Mouse (Mus musculus): ENCODE measurements around the gene Art4. TPM values are rescaled to one million over a fixed set of nuclear protein-coding genes. Genes with fewer than 3 reads are reported as not detected.
A peak's percentile ranks its signal among the peaks of the same experiment; 100 is the strongest.

Art4 gene
- polyA plus RNA-seq, 1 experiment from 2014 or later = 0.06 TPM

DNA sequence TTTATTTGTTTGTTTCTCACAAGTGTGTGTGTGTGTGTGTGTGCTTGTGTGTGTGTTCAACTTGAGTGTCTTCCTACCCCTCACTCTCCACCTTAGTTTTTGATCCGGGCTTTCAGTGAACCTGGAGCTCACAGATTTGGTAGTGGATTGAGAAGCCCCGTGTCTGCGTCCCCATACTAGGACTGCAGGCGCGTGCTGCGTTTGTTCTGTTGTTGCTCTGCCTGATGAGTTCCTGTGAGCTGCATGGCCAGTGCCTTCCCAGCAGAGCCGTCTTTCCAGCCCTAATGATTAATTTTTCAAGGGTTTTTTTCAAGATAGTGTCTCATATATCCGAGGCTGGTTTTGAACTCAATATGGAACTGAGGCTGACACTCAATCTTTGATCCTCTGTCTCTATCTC is 887 bp upstream of the Art4 start:
- WGBS = 84% methylated on average over 8 of the region's 8 CpGs
- Histone ChIP-seq H3K36me3 (no peaks in the 10 kb centered on the region), H3K9me3 (no peaks in the 10 kb centered on the region)

DNA sequence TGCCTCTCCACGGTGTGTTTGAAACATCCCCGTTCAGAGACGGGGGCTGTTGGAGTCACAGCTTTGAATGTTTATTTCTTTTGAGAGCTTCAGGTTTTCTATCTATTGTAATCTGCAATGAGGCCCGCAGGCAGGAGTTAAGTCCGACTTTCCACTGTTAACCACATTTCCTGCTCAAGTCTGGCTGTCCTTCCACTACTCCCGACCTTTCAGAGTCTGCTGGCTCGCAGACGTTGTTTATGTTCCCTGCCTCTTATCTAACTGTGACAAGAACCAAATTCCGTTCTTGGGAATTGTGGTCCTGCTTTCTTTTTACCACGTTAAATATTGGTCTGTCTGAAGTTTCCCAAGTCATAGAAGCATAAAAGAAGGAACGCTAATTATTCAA is 334 bp upstream of the Art4 start:
- Histone ChIP-seq H3K4me2 (replicated peaks) (no peak overlapping the region), H3K9me3 (no peaks in the 10 kb centered on the region), H3K27ac (replicated peaks) (no peak overlapping the region), H3K27me3 (no peaks in the 10 kb centered on the region), H3K9ac (replicated peaks) (no peak overlapping the region), H3K36me3 (no peaks in the 10 kb centered on the region), H3K4me1 (0 out of 2 replicates have a peak, but pooled peaks cover under 1% of the 10 kb centered on the region), H3K4me3 (no peak overlapping the region)
- ATAC-seq (replicated peaks) = no peak
- WGBS = 68% methylated on average over 11 of the region's 11 CpGs

More for the DNA sequence above, 887 bp upstream of the Art4 start:
- ATAC-seq (replicated peaks) = no peak
- H3K4me1 ChIP-seq = no peaks in the 10 kb centered on the region
- H3K4me2 ChIP-seq (replicated peaks) = no peak overlapping the region
- no peak overlapping the region for H3K9ac ChIP-seq (replicated peaks)
- H3K27ac ChIP-seq (replicated peaks) = no peak overlapping the region
- H3K4me3 ChIP-seq = no peak overlapping the region
- H3K27me3 ChIP-seq = no peaks in the 10 kb centered on the region

DNA sequence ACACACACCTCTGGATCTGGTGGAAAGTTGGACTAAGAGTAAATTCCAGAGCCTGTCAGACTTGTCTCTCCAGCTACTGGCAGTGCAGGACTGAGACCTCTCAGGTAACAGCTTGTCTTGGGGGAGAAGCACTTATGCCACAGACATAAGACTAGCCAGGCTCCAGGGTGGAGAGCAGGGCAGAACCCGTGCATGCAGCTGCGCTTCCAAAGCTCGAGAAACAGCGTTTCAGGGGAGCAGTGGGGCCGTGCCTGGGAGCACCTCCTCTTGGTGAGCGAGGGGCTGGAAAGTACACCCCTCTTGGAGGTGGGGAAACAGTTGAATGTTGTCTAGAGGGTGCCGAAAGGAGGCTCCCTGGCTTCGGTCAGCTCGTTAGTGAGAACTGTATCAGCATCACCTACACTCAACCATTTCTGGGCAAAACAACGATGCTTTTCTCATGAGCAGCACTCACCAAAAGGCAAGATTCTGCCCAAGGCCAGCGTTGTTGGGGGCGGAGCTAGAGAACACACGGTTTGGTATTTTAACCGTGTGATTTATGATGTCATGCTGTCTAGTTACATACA is 1.4 kb downstream of the Art4 start:
- no peak for ATAC-seq (replicated peaks)
- no peaks in the 10 kb centered on the region for H3K36me3 ChIP-seq
- H3K9ac ChIP-seq (replicated peaks) = no peak overlapping the region
- no peak overlapping the region for H3K4me2 ChIP-seq (replicated peaks)
- H3K27me3 ChIP-seq = no peaks in the 10 kb centered on the region
- H3K27ac ChIP-seq (replicated peaks) = no peak overlapping the region
- H3K4me3 ChIP-seq = no peak overlapping the region
- 0 out of 2 replicates have a peak, but pooled peaks cover 4% of the 10 kb centered on the region for H3K4me1 ChIP-seq
- no peaks in the 10 kb centered on the region for H3K9me3 ChIP-seq
- WGBS = 63% methylated on average over 14 of the region's 14 CpGs

DNA sequence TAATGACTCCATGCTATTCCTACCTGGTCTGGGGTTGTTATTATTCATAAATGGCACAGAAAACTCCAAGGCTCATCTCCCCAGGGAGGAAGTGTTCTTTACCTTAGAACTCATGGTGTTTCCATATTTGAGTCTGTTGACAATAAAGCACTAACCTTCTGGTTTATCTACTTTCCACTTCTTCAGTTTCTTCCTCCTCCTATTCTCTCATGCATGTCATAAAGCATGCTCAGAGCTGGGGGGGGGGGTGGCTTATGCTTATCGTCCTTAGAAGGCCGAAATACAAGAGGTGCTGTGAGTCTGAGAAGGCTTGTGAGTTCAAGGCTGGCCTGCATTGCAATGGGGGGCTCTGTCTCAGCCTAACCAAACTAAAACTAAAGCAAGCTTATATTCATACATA is 2.4 kb downstream of the Art4 start:
- Histone ChIP-seq H3K36me3 (no peaks in the 10 kb centered on the region), H3K9ac (replicated peaks) (no peak overlapping the region), H3K4me1 (0 out of 2 replicates have a peak, but pooled peaks cover 4% of the 10 kb centered on the region), H3K27me3 (no peaks in the 10 kb centered on the region), H3K4me2 (replicated peaks) (no peak overlapping the region), H3K27ac (replicated peaks) (no peak overlapping the region), H3K9me3 (no peaks in the 10 kb centered on the region), H3K4me3 (no peak overlapping the region)
- 79% methylated on average over 2 of the region's 2 CpGs for WGBS
- no peak for ATAC-seq (replicated peaks)

DNA sequence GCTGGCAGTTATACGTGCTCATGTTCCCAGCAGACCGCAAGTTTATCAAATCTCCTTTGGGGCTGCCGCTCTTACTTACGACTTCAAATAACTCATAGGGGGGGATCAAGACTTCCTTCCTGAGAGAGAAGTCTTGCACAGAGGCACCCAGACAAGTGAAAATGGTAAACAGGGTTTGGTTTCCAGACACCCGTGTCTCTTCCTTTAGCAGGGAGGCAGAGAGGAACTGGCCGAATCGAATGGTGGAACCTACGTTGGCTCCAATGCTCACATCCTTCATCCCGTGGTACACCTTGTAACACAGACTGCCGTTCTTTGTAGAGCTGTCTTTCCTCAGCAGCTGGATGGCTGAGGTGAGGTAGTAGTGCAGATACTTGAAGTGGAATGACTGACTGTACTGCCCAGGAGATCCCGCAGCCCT is 3.2 kb downstream of the Art4 start:
- Histone ChIP-seq H3K4me1 (0 out of 2 replicates have a peak, but pooled peaks cover 4% of the 10 kb centered on the region), H3K4me2 (replicated peaks) (no peak overlapping the region), H3K27me3 (no peaks in the 10 kb centered on the region), H3K9ac (replicated peaks) (no peak overlapping the region), H3K4me3 (no peak overlapping the region), H3K36me3 (no peaks in the 10 kb centered on the region), H3K27ac (replicated peaks) (no peak overlapping the region), H3K9me3 (no peaks in the 10 kb centered on the region)
- 91% methylated on average over 11 of the region's 11 CpGs for WGBS
- no peak for ATAC-seq (replicated peaks)

DNA sequence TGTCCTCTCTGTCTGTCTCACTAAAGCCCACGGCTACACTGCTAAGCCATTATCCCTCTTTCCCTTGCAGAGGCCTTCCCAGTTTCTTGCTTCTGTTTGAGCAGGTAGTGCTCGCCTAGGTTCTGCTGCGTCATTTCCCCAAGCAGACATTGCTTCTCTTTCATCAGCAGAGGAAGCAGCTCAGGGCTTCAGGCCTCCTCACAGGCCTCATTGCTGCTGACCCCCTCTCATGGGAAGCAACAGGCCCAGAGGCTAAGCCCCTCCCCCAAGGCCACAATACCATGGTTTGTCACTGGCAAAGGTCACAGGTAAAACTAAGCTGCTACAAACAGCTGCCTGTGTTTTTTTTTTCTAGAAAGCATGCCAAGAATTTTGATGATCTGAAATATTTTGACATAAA is 4.8 kb downstream of the Art4 start:
- 0 out of 2 replicates have a peak overlapping the region, but pooled peaks have one; percentile 21 for H3K27ac ChIP-seq (replicated peaks)
- H3K36me3 ChIP-seq = no peaks in the 10 kb centered on the region
- H3K4me2 ChIP-seq (replicated peaks) = no peak overlapping the region
- H3K9ac ChIP-seq (replicated peaks) = no peak overlapping the region
- no peaks in the 10 kb centered on the region for H3K9me3 ChIP-seq
- H3K27me3 ChIP-seq = no peaks in the 10 kb centered on the region
- H3K4me3 ChIP-seq = no peak overlapping the region
- 39% methylated on average over 3 of the region's 3 CpGs for WGBS
- no peak for ATAC-seq (replicated peaks)
- H3K4me1 ChIP-seq = 0 out of 2 replicates have a peak, but pooled peaks cover 4% of the 10 kb centered on the region

DNA sequence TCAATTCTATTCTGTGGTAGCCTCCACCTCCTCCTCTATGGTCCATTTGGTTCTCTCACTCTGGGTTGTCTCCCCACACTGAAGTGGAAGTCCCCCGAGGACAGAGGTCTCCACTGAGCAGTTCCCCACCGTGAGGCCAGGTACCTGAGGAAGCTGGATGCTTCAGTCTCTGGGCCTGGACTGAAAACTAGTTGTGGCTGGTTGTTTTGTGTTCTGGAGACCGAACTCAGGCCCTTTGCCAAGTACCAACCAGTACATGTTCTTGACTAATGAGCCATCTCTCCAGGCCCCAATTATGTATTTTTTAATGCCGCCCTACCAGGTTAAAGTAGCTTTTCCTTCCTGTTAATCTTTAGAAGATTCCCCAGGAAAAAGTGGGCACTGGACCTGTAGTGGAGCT is 5.2 kb downstream of the Art4 start:
- Histone ChIP-seq H3K4me2 (replicated peaks) (no peak overlapping the region), H3K9ac (replicated peaks) (no peak overlapping the region), H3K27ac (replicated peaks) (0 out of 2 replicates have a peak overlapping the region, but pooled peaks have one; percentile 21), H3K9me3 (no peaks in the 10 kb centered on the region), H3K27me3 (no peaks in the 10 kb centered on the region), H3K36me3 (no peaks in the 10 kb centered on the region), H3K4me1 (0 out of 2 replicates have a peak, but pooled peaks cover 4% of the 10 kb centered on the region), H3K4me3 (no peak overlapping the region)
- WGBS = 80% methylated on average over 4 of the region's 4 CpGs
- no peak for ATAC-seq (replicated peaks)

DNA sequence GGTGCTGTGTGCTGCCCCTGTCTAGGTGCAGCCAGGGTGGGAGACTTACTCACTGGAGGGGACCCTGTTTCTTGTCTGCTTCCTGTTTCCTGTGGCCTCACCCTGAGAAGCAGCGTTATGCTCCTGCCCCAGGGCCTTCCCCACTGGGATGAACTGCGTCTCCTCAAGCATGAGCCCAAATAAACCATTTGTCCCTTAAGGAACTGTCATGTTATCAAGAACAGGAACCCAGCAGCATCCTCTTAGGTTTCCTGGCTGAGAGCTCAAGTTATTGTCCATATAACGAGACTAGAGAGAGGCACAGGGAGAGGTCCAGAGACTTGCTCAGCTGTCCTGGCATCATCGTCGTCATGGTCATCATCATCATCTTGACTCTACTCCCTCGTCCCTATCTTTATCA is 7.3 kb downstream of the Art4 start:
- H3K27ac ChIP-seq (replicated peaks) = no peak overlapping the region
- H3K36me3 ChIP-seq = no peaks in the 10 kb centered on the region
- no peaks in the 10 kb centered on the region for H3K9me3 ChIP-seq
- H3K4me2 ChIP-seq (replicated peaks) = no peak overlapping the region
- H3K4me1 ChIP-seq = 0 out of 2 replicates have a peak, but pooled peaks cover 4% of the 10 kb centered on the region
- WGBS = 81% methylated on average over 6 of the region's 6 CpGs
- H3K27me3 ChIP-seq = no peaks in the 10 kb centered on the region
- no peak overlapping the region for H3K9ac ChIP-seq (replicated peaks)
- ATAC-seq (replicated peaks) = no peak
- H3K4me3 ChIP-seq = no peak overlapping the region

DNA sequence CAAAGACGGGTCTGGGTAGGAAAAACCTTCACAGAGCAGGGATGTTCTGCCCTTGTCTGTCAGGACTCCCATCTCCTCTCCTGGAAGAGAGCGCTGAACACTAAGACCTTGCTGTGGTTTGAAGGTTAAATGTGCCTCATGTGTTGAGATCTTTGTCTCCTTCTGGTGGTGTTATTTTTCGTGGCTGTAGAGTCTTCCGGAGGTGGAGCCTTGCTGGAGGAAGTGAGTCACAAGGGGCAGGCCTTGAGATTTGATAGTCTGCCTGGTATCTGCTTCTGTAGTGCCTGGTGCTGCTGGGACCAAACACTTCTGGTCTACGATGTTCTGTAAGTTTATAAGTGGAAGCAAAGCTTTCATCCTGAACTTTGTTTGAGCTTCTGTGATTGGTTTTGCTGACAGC is 8.6 kb downstream of the Art4 start:
- Histone ChIP-seq H3K9me3 (no peaks in the 10 kb centered on the region), H3K4me1 (0 out of 2 replicates have a peak, but pooled peaks cover 4% of the 10 kb centered on the region), H3K9ac (replicated peaks) (no peak overlapping the region), H3K4me2 (replicated peaks) (no peak overlapping the region), H3K27ac (replicated peaks) (no peak overlapping the region), H3K27me3 (no peaks in the 10 kb centered on the region), H3K4me3 (no peak overlapping the region), H3K36me3 (no peaks in the 10 kb centered on the region)
- no peak for ATAC-seq (replicated peaks)
- WGBS = 89% methylated on average over 5 of the region's 5 CpGs

DNA sequence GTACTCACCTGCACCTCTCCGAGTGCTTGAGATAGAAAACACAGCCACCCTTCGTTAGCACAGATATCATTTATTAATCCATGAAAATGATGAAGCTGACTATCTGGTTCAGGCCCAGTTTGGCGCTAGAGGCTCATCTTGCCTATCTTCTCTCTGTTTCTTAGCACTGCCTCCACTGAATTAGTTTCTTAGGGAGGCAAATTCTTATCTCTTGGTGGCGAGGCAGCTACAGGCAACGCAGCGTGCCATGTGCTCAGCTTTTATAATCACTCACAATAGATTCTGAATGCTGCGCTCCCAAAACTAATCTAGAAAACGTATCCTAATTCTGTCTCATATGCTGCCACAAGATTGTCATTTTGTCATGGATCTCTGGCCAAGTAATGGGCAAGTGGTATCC is 9.1 kb downstream of the Art4 start:
- Histone ChIP-seq H3K9me3 (no peaks in the 10 kb centered on the region), H3K4me1 (0 out of 2 replicates have a peak, but pooled peaks cover 4% of the 10 kb centered on the region), H3K4me2 (replicated peaks) (no peak overlapping the region), H3K27me3 (no peaks in the 10 kb centered on the region), H3K36me3 (no peaks in the 10 kb centered on the region), H3K9ac (replicated peaks) (no peak overlapping the region), H3K27ac (replicated peaks) (no peak overlapping the region), H3K4me3 (no peak overlapping the region)
- WGBS = 87% methylated on average over 8 of the region's 8 CpGs
- ATAC-seq (replicated peaks) = no peak

DNA sequence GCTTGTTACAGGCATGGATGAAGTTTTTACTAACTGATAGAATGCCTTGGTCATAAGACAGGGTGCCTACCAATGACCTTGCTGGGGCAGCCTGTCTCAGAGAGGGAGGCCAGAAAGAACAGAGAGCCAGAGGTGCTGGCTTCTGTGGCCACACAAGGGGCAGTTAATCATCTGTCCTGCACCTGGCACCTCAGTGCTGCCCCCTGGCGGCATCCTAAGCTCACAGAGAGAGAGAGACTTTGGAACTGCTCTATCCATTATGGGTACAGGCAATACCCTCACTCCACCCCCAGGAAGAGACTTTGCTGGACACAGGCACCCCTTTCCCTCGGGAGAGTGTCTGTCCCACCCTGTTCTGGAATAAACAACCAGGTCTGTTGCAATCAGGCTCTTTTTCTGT is 9.7 kb downstream of the Art4 start:
- no peaks in the 10 kb centered on the region for H3K27me3 ChIP-seq
- WGBS = 38% methylated on average over 2 of the region's 2 CpGs
- H3K9me3 ChIP-seq = no peaks in the 10 kb centered on the region
- no peaks in the 10 kb centered on the region for H3K36me3 ChIP-seq
- 0 out of 2 replicates have a peak, but pooled peaks cover 3% of the 10 kb centered on the region for H3K4me1 ChIP-seq
- no peak overlapping the region for H3K9ac ChIP-seq (replicated peaks)
- ATAC-seq (replicated peaks) = no peak
- H3K4me3 ChIP-seq = no peak overlapping the region
- H3K27ac ChIP-seq (replicated peaks) = no peak overlapping the region
- H3K4me2 ChIP-seq (replicated peaks) = no peak overlapping the region

DNA sequence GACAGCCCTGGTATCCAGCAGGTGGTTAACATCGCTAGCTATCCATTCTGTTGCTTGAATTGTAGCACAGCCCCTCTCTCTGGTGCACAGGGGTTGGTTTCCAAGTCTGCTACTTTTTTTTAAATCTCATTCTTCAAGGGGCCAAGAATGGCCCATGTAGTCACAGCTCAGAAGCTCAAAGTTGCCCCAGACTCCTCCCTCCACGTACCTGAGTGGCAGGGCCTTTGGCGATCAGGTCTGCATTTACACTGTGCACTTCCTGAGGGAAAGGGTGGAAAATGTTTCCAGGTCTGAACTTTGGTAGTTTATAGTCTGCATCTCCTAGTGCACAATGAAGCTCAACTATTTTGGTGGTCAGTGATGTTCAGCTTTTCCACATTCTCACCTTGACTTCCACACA is 10.3 kb downstream of the Art4 start:
- no peak overlapping the region for H3K9ac ChIP-seq (replicated peaks)
- H3K9me3 ChIP-seq = no peaks in the 10 kb centered on the region
- no peaks in the 10 kb centered on the region for H3K4me1 ChIP-seq
- H3K36me3 ChIP-seq = no peaks in the 10 kb centered on the region
- no peak overlapping the region for H3K4me2 ChIP-seq (replicated peaks)
- no peak for ATAC-seq (replicated peaks)
- H3K4me3 ChIP-seq = no peak overlapping the region
- H3K27me3 ChIP-seq = no peaks in the 10 kb centered on the region
- WGBS = 91% methylated on average over 3 of the region's 3 CpGs
- H3K27ac ChIP-seq (replicated peaks) = no peak overlapping the region
